Mouse (Mus musculus): ENCODE results near the gene Magel2.

Gene Magel2

DNA sequence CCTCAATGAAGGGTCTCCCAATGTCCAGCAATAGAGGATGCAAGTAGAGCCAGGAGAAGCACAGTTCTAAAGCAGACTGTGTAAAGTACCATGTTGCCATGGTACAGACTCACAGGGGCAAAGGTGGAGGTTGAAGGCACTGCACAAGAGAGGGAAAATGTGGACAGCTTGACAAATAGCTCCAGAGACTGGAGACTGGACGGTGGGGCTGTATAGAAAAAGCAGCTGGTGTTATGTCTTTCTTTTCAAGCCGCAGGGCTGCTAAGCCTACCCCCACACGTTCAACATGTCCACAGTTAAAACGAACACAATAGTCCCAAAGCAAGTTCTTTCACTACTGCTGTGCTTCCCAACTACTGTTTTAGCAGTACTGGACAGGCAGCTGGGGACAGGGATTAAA, 46.4 kb downstream of the Magel2 start:
- no peak for DNase-seq (ENCODE audit: low read depth, low spot score)

DNA sequence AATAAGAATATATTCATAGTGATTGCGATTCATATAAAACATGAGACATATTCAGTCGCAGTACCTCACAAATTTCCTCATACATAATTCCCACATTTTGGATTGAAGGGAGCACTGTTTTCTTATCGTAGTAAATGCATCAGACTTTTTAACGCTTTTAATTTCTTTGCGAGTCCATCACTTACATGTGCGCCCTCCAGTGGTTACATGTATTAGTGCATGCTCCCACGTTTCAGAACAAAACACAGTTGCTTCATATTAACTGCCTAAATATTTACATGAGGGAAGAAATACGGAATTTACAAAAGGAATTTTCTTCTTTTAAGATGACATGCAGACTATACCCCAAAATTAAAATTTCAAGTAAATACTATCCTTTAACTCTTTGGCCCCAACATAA, 51.5 kb downstream of the Magel2 start:
- peak; percentile 20 for DNase-seq (ENCODE audit: low read depth, low spot score)

Measured in forelimb bud, embryonic 11.5 days (tissue).